Mouse (Mus musculus): ENCODE data around the gene Nphs1. TPM values are rescaled to one million over a fixed set of nuclear protein-coding genes. Genes with fewer than 3 reads are reported as not detected.

The Nphs1 gene
- 1.8 and 3.4 TPM in 2 replicates for polyA plus RNA-seq (2014; fragmentation: Nextera tagmentation; extraction: Ambion mirVana)

GRCm38 (mm10) chr7:30457629-30458330 is at the start of gene Nphs1, which contains the start of gene Kirrel2:
Nphs1 (plus strand) TSS chr7:30458315.
Kirrel2 (minus strand) TSS chr7:30457690.
- WGBS = under 1% methylated on average over 16 of the region's 16 CpGs
- Histone ChIP-seq H3K27me3 (ENCODE audit: control insufficient read depth, insufficient read depth, low read length) (peaks cover 87% of the 10 kb centered on the region), H3K27ac (ENCODE audit: low read depth, low read length) (peak within 1 kb of the TSS; percentile 47), H3K9ac (ENCODE audit: low read length) (peak within 1 kb of the TSS; percentile 30; the same call in 1 of the 2 replicates), H3K4me3 (ENCODE audit: low read depth, low read length) (peak within 1 kb of the TSS; percentile 26), H3K9me3 (ENCODE audit: control insufficient read depth, low read length) (no peaks in the 10 kb centered on the region), H3K36me3 (ENCODE audit: control insufficient read depth, insufficient read depth, low read length) (no peaks in the 10 kb centered on the region), H3K4me1 (ENCODE audit: control insufficient read depth, insufficient read depth, low read length) (peaks cover 14% of the 10 kb centered on the region), H3K4me2 (ENCODE audit: low read depth) (peak within 1 kb of the TSS; percentile 41)
- DNase-seq (ENCODE audit: low spot score) = peak; percentile 87
- ATAC-seq (ENCODE audit: insufficient read depth, low FRiP score, low TSS enrichment) = peak; percentile 90

GRCm38 (mm10) chr7:30408639-30409038 is 49.5 kb upstream of the Nphs1 start:
- Histone ChIP-seq H3K27me3 (ENCODE audit: control insufficient read depth, insufficient read depth, low read length) (no peaks in the 10 kb centered on the region), H3K4me1 (ENCODE audit: control insufficient read depth, insufficient read depth, low read length) (no peaks in the 10 kb centered on the region), H3K9me3 (ENCODE audit: control insufficient read depth, low read length) (no peaks in the 10 kb centered on the region), H3K4me3 (ENCODE audit: low read depth, low read length) (no peak overlapping the region), H3K9ac (ENCODE audit: low read length) (no peak overlapping the region), H3K27ac (ENCODE audit: low read depth, low read length) (no peak overlapping the region), H3K36me3 (ENCODE audit: control insufficient read depth, insufficient read depth, low read length) (no peaks in the 10 kb centered on the region), H3K4me2 (ENCODE audit: low read depth) (no peak overlapping the region)
- DNase-seq (ENCODE audit: low spot score) = no peak
- ATAC-seq (ENCODE audit: insufficient read depth, low FRiP score, low TSS enrichment) = no peak
- WGBS = 79% methylated on average over 3 of the region's 3 CpGs

GRCm38 (mm10) chr7:30409789-30410188 is 48.3 kb upstream of the Nphs1 start:
- no peak overlapping the region for H3K4me3 ChIP-seq (ENCODE audit: low read depth, low read length)
- DNase-seq (ENCODE audit: low spot score) = no peak
- ATAC-seq (ENCODE audit: insufficient read depth, low FRiP score, low TSS enrichment) = no peak
- no peaks in the 10 kb centered on the region for H3K36me3 ChIP-seq (ENCODE audit: control insufficient read depth, insufficient read depth, low read length)
- H3K27me3 ChIP-seq (ENCODE audit: control insufficient read depth, insufficient read depth, low read length) = no peaks in the 10 kb centered on the region
- no peak overlapping the region for H3K4me2 ChIP-seq (ENCODE audit: low read depth)
- 40% methylated on average over 2 of the region's 2 CpGs for WGBS
- no peaks in the 10 kb centered on the region for H3K4me1 ChIP-seq (ENCODE audit: control insufficient read depth, insufficient read depth, low read length)
- H3K9me3 ChIP-seq (ENCODE audit: control insufficient read depth, low read length) = no peaks in the 10 kb centered on the region
- H3K27ac ChIP-seq (ENCODE audit: low read depth, low read length) = no peak overlapping the region
- H3K9ac ChIP-seq (ENCODE audit: low read length) = no peak overlapping the region

GRCm38 (mm10) chr7:30411023-30411422 is 47.1 kb upstream of the Nphs1 start:
- no peak for DNase-seq (ENCODE audit: low spot score)
- 74% methylated on average over 3 of the region's 3 CpGs for WGBS
- no peak for ATAC-seq (ENCODE audit: insufficient read depth, low FRiP score, low TSS enrichment)
- Histone ChIP-seq H3K9ac (ENCODE audit: low read length) (no peak overlapping the region), H3K4me1 (ENCODE audit: control insufficient read depth, insufficient read depth, low read length) (no peaks in the 10 kb centered on the region), H3K27ac (ENCODE audit: low read depth, low read length) (no peak overlapping the region), H3K4me3 (ENCODE audit: low read depth, low read length) (no peak overlapping the region), H3K27me3 (ENCODE audit: control insufficient read depth, insufficient read depth, low read length) (no peaks in the 10 kb centered on the region), H3K36me3 (ENCODE audit: control insufficient read depth, insufficient read depth, low read length) (no peaks in the 10 kb centered on the region), H3K4me2 (ENCODE audit: low read depth) (no peak overlapping the region), H3K9me3 (ENCODE audit: control insufficient read depth, low read length) (no peaks in the 10 kb centered on the region)

GRCm38 (mm10) chr7:30412735-30413147 is 45.4 kb upstream of the Nphs1 start:
- Histone ChIP-seq H3K4me2 (ENCODE audit: low read depth) (no peak overlapping the region), H3K27me3 (ENCODE audit: control insufficient read depth, insufficient read depth, low read length) (no peaks in the 10 kb centered on the region), H3K36me3 (ENCODE audit: control insufficient read depth, insufficient read depth, low read length) (no peaks in the 10 kb centered on the region), H3K9ac (ENCODE audit: low read length) (no peak overlapping the region), H3K27ac (ENCODE audit: low read depth, low read length) (no peak overlapping the region), H3K4me3 (ENCODE audit: low read depth, low read length) (no peak overlapping the region), H3K4me1 (ENCODE audit: control insufficient read depth, insufficient read depth, low read length) (no peaks in the 10 kb centered on the region), H3K9me3 (ENCODE audit: control insufficient read depth, low read length) (no peaks in the 10 kb centered on the region)
- DNase-seq (ENCODE audit: low spot score) (no peak), ATAC-seq (ENCODE audit: insufficient read depth, low FRiP score, low TSS enrichment) (no peak)
- 65% methylated on average over 4 of the region's 4 CpGs for WGBS

- 71% methylated on average over 5 of the region's 5 CpGs for WGBS
- Histone ChIP-seq H3K9me3 (ENCODE audit: control insufficient read depth, low read length) (no peaks in the 10 kb centered on the region), H3K27me3 (ENCODE audit: control insufficient read depth, insufficient read depth, low read length) (no peaks in the 10 kb centered on the region), H3K4me3 (ENCODE audit: low read depth, low read length) (no peak within 1 kb of the TSS), H3K36me3 (ENCODE audit: control insufficient read depth, insufficient read depth, low read length) (no peaks in the 10 kb centered on the region), H3K4me2 (ENCODE audit: low read depth) (no peak within 1 kb of the TSS), H3K27ac (ENCODE audit: low read depth, low read length) (no peak within 1 kb of the TSS), H3K4me1 (ENCODE audit: control insufficient read depth, insufficient read depth, low read length) (no peaks in the 10 kb centered on the region), H3K9ac (ENCODE audit: low read length) (no peak within 1 kb of the TSS)
- DNase-seq (ENCODE audit: low spot score) = no peak
- ATAC-seq (ENCODE audit: insufficient read depth, low FRiP score, low TSS enrichment) = no peak
These were observed 44.5 kb upstream of the Nphs1 start, which contains the start of gene Tyrobp for GRCm38 (mm10) chr7:30413596-30413995. Tyrobp (plus strand) TSS chr7:30413760.

- 75% methylated on average over 9 of the region's 9 CpGs for WGBS
- ATAC-seq (ENCODE audit: insufficient read depth, low FRiP score, low TSS enrichment) (no peak), DNase-seq (ENCODE audit: low spot score) (no peak)
- Histone ChIP-seq H3K9ac (ENCODE audit: low read length) (no peak overlapping the region), H3K27ac (ENCODE audit: low read depth, low read length) (no peak overlapping the region), H3K36me3 (ENCODE audit: control insufficient read depth, insufficient read depth, low read length) (no peaks in the 10 kb centered on the region), H3K9me3 (ENCODE audit: control insufficient read depth, low read length) (no peaks in the 10 kb centered on the region), H3K4me3 (ENCODE audit: low read depth, low read length) (no peak overlapping the region), H3K27me3 (ENCODE audit: control insufficient read depth, insufficient read depth, low read length) (peaks cover 4% of the 10 kb centered on the region; the same call in 1 of the 2 replicates), H3K4me1 (ENCODE audit: control insufficient read depth, insufficient read depth, low read length) (peaks cover 7% of the 10 kb centered on the region; the same call in 1 of the 2 replicates), H3K4me2 (ENCODE audit: low read depth) (no peak overlapping the region)
These were observed 40.3 kb upstream of the Nphs1 start for GRCm38 (mm10) chr7:30417856-30418255.

- no peaks in the 10 kb centered on the region for H3K36me3 ChIP-seq (ENCODE audit: control insufficient read depth, insufficient read depth, low read length)
- H3K27me3 ChIP-seq (ENCODE audit: control insufficient read depth, insufficient read depth, low read length) = peaks cover 4% of the 10 kb centered on the region; the same call in 1 of the 2 replicates
- ATAC-seq (ENCODE audit: insufficient read depth, low FRiP score, low TSS enrichment) = no peak
- H3K4me3 ChIP-seq (ENCODE audit: low read depth, low read length) = no peak within 1 kb of the TSS
- no peaks in the 10 kb centered on the region for H3K9me3 ChIP-seq (ENCODE audit: control insufficient read depth, low read length)
- H3K9ac ChIP-seq (ENCODE audit: low read length) = no peak within 1 kb of the TSS
- H3K27ac ChIP-seq (ENCODE audit: low read depth, low read length) = no peak within 1 kb of the TSS
- no peak within 1 kb of the TSS for H3K4me2 ChIP-seq (ENCODE audit: low read depth)
- DNase-seq (ENCODE audit: low spot score) = no peak
- peaks cover 7% of the 10 kb centered on the region; the same call in 1 of the 2 replicates for H3K4me1 ChIP-seq (ENCODE audit: control insufficient read depth, insufficient read depth, low read length)
- 78% methylated on average over 10 of the region's 10 CpGs for WGBS
These were observed 38.3 kb upstream of the Nphs1 start, which contains the start of gene Hcst for GRCm38 (mm10) chr7:30419561-30420499. Hcst (minus strand) TSS chr7:30419854.

All from neural tube, embryonic 11.5 days (tissue).